Mouse (Mus musculus) bone marrow macrophage, adult 2 months (primary cell): Measurements from ENCODE around the gene Gemin4.

Source experiments
- CTCF ChIP-seq: IDR thresholded peaks from 2 replicates; pipeline ENCODE4 v1.5.1; 2012; ENCODE audit warnings: low read depth, mild to moderate bottlenecking, low read length, moderate library complexity
- POLR2A ChIP-seq: IDR thresholded peaks from 2 replicates; pipeline ENCODE4 v1.6.1; 2012; ENCODE audit warnings: mild to moderate bottlenecking, low read depth, low read length, borderline replicate concordance

- TF ChIP-seq POLR2A (no peak), CTCF (no peak)
Measured at GRCm38 (mm10) chr11:76216681-76217389, 629 bp downstream of the Gemin4 start.
